Mouse (Mus musculus) lung, postnatal 14 days (tissue): ENCODE data around the gene Rtp4.
A peak's percentile ranks its signal among the peaks of the same experiment; 100 is the strongest.

Source experiments
- DNase-seq: peaks from one replicate; pipeline ENCODE4 v3.0.0; 2021

Rtp4 gene

DNA sequence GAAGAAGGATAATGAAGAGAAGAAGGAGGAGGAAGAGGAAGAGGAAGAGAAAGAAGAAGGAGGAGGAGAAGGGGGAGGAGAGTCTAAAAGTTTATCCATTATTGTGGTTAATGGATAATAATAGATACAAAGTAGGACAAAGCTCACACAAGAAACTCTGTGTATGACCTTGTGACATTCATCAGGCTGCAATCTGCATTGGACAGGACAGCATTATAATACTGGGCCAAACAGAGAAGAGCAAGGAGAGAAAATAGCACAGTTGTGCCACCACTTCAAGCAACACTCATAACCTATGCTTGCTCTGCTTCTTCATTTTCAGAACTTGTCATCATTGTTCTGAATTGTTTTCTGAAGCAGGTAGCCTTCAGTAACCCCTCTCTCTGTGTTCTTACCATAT, 72.4 kb downstream of the Rtp4 start:
- DNase-seq = no peak

DNA sequence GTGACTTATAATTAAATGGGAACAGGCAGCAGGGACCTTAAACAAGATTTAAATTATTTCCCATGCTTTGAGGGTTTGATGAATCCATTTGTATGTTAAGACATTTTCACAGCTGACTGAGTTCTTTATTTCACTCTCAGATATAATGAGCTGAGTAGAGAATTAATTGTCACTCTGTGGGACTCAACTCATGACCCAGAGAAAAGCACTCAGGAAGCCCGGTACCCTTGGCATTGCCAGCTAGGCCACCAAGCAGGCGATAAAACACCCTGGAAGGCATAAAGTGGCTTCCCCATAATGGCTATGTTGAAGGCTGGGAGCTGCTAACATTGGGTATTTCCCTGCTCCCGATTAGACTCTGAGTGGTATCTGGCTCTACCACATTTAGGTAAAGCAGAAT, 76.6 kb downstream of the Rtp4 start:
- no peak for DNase-seq

DNA sequence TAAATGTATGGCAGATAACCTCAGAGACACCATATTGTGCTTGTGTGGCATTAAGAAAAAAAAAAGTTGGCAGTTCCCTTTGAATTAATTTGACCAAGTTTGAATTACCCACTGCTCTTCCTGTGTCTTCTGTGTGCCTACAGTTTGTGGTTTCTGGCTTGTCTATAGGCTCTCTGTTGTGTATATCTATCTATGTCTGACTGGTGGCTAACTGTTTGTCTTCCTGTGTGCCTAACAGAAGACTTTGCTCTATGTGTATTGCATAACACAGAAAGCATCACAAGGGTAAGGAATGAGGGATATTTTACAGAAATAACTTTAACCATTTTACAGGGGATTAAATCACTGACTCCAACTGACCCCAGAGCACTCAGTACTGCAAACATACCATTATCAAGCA, 77.9 kb downstream of the Rtp4 start:
- no peak for DNase-seq

DNA sequence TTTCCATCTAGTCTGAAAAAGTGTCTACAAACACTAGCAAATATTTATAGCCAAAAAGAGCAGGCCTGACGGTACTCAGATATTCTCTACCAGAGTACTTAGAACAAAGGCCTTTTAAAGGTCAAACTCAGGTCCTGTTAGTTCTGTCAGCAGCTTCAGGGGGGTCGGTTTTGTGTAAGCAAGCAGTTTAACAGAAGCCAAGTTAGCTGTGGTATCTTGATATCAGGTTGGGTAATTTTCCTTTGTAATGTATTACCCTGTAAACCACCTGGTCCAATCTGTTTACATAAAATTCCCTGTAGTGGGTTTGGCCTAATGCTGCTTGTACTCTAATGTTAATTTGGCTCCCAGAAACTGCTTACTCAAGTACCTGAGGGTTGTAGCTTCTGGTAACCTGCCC, 86.1 kb downstream of the Rtp4 start:
- DNase-seq = no peak

DNA sequence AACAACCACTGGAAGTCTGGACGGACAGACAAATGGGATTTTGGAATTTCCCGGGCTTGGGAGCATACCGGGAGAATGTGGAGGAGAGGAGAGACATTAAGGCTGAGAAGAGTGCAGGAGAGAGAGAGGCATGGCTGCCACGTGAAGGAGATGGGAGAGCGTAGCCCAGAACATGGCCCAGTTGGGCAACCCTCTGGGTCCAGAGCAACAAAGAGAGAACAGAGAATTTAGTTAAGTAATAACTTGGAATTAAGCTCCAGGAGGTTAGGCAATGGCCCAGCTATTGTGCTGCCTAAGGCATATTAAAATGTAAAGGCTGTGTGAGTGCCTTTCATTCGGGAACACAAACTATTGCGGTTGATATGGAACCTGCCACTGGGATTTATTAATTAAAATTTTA, 86.6 kb downstream of the Rtp4 start:
- DNase-seq = no peak

DNA sequence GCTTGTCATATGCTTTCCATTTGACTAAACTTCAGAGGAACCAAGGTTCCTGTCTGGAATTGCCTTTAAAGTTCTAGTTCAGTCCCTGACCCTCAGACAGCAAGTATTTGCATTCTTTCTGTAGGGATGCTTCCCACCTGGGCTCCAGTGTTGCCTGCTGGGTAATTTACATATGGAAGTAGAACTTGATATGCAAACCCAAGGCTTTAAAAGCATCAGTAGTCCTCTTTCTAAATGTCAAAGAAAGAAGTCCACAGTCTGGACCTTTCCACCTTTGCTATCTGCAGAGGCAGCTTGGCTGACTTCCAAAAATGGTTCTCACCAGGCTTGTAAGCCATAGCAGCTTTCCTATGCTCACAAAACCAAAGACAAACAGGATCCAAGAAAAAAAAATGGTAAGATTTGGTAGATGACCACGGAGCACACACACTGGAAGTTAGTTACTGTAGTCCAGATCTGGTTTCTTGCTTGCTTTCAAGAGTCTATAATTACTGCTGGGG, 87.9 kb downstream of the Rtp4 start:
- DNase-seq = no peak

DNA sequence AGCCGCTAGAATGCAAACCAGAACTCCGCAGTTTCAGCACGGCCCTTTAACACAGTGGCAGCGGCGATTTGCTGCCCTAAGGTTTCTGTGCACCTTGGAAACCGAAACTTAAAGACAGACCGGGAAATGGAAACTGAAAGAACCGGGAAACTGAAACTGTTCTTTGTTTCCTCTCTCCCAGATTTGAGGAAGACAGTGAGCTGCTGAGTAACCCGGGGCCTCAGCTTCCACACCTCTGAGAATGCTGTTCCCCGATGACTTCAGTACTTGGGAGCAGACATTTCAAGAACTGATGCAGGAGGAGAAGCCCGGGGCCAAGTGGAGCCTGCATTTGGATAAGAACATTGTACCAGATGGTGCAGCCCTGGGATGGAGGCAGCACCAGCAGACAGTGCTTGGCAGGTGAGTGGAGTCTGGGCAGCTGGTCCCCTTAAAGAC, 89.7 kb downstream of the Rtp4 start:
- DNase-seq = peak; percentile 25

DNA sequence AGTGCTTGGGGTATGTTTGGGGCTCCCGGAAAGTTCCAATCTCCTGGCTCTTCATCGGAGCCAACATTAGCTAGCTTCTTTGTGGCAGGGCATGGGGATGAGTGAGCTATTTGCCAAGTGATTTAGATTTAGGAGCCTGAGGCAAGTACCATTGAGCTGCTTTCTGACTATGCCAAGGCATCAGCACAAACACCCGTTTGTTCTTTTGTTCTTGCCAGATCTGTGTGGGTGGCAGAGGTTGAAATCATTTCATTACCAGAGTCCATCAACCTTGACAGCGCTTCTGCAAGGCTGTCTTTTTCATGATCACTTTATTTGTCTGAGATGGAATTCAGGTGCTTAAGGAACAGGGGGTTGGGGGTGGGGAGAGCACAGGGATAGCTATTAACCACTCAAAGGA, 104.1 kb downstream of the Rtp4 start:
- DNase-seq = no peak

DNA sequence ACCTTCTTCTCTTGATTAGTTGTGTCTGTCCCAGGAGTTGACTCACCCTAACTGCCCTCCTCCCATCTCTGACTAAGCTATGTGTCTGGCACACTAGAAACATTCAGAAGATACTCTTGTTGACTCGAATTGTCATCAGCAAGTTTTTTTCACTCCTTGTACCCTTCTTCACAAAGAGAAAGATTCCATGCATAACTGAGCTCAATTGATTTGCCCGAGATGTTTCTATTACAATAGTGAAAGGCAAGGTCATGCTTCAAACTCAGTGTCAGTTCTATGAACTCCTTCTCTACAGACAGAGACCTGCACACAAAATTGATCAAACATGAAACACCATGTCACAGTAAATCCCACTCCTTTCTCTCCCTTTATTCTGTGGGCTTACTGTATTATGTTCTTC, 111.4 kb downstream of the Rtp4 start:
- DNase-seq = no peak

DNA sequence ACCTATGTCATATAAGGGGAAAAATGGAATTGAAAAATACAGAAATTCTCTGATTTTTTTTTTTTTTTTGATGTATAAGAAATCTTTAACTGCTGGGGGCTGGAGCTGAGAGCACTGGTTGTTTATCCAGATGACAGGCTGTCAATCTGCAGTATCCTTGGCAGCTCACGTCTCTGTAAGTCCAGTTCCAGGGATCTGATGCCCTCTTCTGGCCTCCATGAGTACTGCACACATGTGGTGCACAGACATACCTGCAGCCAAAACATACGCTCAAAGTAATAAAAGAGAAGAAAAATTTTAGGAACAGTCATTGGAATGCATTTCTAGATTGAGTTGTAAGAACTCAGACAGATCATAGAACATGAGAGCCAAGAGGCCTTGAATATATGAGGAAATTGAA, 112.6 kb downstream of the Rtp4 start:
- DNase-seq = peak; percentile 13

DNA sequence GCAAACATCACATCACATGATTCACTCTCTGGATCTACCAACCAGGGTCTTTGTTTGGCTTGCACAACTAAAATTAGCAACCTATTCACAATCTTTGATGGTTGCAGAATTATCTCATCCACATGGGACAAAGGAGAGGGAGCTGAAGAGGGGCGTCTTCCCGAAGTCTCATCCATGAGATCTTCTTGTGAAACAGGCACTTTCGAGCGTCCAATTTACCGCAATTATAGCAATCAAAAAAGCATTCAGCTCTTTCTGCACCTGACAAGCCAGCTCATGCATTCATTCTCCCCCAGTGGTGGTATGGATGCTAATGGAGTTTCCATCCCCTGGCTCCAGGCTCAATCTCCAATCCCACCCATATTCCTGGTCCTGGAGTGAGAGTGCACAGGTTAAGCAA, 132.9 kb downstream of the Rtp4 start:
- no peak for DNase-seq

DNA sequence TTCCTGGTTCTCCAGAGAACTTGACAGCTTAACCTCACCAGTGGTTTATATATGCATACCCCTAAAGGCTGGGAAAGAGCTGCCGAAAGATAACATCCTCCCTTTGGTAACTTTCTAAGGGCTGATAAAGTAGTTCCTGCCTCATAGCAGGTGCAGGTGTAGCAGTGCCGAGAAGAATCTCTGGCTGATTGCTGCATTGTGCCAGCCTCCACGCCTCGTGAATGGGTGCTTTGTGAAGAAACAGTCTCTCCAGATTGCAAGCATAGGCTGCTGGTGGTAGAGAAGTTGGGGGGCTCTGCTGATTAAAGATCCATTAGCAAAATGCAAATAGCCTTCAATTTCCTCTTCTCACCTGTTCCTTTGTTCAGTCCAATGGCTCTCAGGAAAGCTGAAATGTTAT, 133.4 kb downstream of the Rtp4 start:
- DNase-seq = no peak

DNA sequence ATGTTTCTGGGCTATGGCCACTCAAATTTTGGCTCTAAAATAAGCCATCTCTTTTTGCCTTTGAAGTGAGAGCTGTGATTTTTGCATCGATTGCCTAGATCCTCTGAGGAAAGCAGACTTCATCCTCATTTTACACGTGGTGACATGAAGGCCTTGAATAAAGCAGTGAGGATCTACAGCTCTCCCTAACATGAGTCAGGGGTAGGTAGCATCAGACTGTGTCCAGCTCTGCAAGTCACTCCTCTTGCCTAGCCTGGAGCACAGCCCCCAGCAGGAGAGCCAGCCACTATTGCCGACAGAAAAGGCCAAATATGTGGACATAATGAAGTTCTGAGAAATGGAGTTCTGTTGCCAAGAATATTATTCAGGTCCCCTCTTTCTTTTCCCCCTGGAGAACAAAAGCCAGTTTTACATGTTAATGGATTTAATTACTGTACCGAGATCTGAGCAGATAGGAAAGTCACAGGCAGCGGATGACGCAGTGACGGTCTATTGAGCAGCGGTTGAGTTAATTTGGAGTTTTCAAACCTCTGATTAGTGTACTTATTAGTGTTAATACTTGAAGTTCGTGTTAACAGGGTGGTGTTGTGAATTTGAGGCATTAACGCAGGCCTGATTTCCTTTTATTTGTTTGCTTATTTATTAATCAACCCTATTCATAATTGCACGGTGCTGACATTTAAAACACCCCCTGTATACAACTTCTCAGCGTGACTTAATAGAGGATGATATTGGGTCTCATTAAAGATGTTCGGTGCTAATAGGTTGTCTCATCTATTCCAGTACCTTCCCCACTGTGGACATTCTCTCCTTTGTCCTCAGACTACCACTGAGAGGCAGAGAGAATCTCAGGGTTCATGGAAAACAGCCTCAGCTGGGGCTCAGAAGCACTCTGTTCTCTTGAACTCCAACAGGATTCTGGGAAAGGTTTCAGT, 139.8 kb downstream of the Rtp4 start:
- DNase-seq = no peak
